Mouse (Mus musculus): ENCODE results near the gene Nmrk1. TPM values are rescaled to one million over a fixed set of nuclear protein-coding genes. Genes with fewer than 3 reads are reported as not detected.
A peak's percentile ranks its signal among the peaks of the same experiment; 100 is the strongest.

The Nmrk1 gene
- polyA plus RNA-seq, 1 experiment, result 10.2 TPM

DNA sequence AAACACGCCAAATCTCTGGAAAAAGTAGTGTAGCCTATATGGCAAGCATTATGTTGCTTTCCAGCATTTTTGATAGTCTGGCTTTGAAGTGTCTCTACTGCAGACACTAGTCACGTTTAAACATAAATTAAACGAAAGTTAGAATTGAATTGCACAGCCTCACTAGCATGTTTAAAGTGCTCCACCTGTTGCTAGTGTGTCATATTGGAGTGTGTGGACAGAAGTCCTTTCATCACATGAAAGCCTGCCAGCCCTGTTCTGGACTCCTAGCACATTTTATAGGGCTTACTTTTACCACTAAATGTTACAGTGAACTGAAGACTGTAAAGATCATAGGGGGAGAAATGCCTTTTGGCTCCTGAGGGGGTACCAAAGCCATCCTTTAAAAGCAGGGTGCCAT is 40.7 kb downstream of the Nmrk1 start:
- TF ChIP-seq CTCF (IDR thresholded peaks at IDR 0.05; ENCODE audit: extremely low read depth, insufficient read depth, low read length), result no peak
- no peak for TF ChIP-seq POLR2A (IDR thresholded peaks at IDR 0.05; ENCODE audit: extremely low read depth, insufficient read depth, low read length)
- H3K4me1 ChIP-seq (ENCODE audit: control insufficient read depth, insufficient read depth, low read length), result peaks cover 4% of the 10 kb centered on the region
- peak overlapping the region; percentile 81; the same call in 1 of the 2 replicates for H3K4me3 ChIP-seq (ENCODE audit: insufficient read depth, low read length)
- no peak overlapping the region for H3K27ac ChIP-seq (ENCODE audit: insufficient read depth, low read length)

DNA sequence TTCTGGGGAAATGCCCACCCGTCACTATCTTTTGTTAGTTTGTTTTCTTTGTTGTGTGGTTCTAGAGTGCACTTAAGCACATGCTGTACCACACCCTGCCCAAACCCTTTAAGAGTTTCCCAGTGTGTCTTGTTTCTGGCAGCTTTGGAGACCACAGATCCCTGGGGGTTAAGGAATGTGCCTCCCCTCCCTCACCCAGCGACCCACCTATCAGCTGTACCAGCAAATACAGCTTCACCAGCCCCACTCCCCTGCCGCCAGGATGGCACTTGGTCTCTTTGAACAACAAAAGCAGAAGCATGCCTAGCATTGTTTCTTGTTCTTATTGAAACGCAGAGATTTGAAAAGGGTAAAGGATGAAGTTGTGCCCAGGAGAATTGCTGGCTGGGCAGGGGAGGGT is 41.4 kb downstream of the Nmrk1 start:
- no peak for TF ChIP-seq POLR2A (IDR thresholded peaks at IDR 0.05; ENCODE audit: extremely low read depth, insufficient read depth, low read length)
- TF ChIP-seq CTCF (IDR thresholded peaks at IDR 0.05; ENCODE audit: extremely low read depth, insufficient read depth, low read length), result no peak
- no peak overlapping the region for H3K4me3 ChIP-seq (ENCODE audit: insufficient read depth, low read length)

DNA sequence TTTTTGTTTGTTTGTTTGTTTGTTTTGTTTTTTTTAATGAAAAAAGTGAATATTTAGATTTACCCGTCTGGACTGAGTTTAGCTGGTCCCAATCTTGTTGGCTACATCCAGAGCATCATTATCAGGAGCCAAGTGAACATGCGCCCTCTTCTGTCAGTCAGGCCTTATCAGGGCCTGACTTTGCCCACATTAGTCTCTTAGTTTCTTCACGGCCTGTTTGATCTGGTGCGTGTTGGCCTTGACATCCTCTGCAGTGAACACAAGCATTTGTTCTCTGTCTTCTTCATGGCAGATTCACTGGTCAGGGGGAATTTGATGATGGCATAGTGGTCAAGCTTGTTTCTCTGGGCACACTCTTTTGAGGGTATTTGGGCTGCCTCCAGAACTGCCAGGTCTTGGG is 50.4 kb downstream of the Nmrk1 start:
- no peaks in the 10 kb centered on the region for H3K4me1 ChIP-seq (ENCODE audit: control insufficient read depth, insufficient read depth, low read length)
- H3K4me3 ChIP-seq (ENCODE audit: insufficient read depth, low read length), result no peak overlapping the region
- no peak overlapping the region for H3K27ac ChIP-seq (ENCODE audit: insufficient read depth, low read length)
- TF ChIP-seq CTCF (IDR thresholded peaks at IDR 0.05; ENCODE audit: extremely low read depth, insufficient read depth, low read length) (no peak), POLR2A (IDR thresholded peaks at IDR 0.05; ENCODE audit: extremely low read depth, insufficient read depth, low read length) (no peak)

More for the DNA sequence above, 41.4 kb downstream of the Nmrk1 start:
- no peak overlapping the region for H3K27ac ChIP-seq (ENCODE audit: insufficient read depth, low read length)
- H3K4me1 ChIP-seq (ENCODE audit: control insufficient read depth, insufficient read depth, low read length), result peaks cover 4% of the 10 kb centered on the region

DNA sequence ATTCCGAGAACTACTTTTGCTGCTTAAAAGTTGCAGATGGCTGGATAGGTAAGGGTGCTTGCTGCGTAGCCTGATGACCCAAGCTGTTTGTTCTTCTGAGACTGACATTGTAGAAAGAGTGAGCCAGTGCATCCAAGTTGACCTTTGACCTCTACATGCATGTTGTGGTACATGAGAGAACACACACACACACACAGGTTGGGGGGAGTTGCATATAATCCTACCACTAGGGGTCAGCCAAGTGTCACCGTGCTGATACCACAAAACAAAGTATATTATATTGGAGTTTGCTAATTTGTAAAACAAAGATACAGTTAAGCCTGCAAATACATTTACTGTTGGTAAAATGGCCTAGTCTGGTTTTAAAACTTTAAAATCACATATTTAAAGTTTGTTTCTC is 55.8 kb downstream of the Nmrk1 start:
- Histone ChIP-seq H3K4me3 (ENCODE audit: insufficient read depth, low read length) (no peak overlapping the region), H3K4me1 (ENCODE audit: control insufficient read depth, insufficient read depth, low read length) (no peaks in the 10 kb centered on the region), H3K27ac (ENCODE audit: insufficient read depth, low read length) (no peak overlapping the region)
- peak; percentile 59 for TF ChIP-seq CTCF (IDR thresholded peaks at IDR 0.05; ENCODE audit: extremely low read depth, insufficient read depth, low read length)
- TF ChIP-seq POLR2A (IDR thresholded peaks at IDR 0.05; ENCODE audit: extremely low read depth, insufficient read depth, low read length), result no peak

DNA sequence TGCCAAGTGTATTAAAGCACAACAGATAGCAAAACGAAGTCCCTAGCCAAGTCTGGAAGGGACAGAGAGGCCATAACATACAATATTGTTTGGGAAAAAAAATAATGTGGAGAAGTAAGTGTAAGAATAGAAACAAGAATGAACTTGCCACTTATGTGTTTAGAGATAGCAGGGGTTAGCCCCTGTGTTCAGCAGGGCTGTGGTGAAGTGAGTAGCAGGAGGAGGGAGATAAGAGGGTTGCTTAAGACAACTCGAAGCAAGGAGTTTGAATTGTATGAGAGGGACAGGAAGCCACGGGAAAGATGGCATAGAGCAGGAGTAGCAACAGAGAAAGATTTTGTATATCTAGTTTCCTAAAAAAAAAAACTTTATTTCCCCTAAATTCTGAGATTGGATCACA is 60.4 kb downstream of the Nmrk1 start:
- no peak overlapping the region for H3K4me3 ChIP-seq (ENCODE audit: insufficient read depth, low read length)
- no peak for TF ChIP-seq CTCF (IDR thresholded peaks at IDR 0.05; ENCODE audit: extremely low read depth, insufficient read depth, low read length)
- TF ChIP-seq POLR2A (IDR thresholded peaks at IDR 0.05; ENCODE audit: extremely low read depth, insufficient read depth, low read length), result no peak
- H3K4me1 ChIP-seq (ENCODE audit: control insufficient read depth, insufficient read depth, low read length), result no peaks in the 10 kb centered on the region

DNA sequence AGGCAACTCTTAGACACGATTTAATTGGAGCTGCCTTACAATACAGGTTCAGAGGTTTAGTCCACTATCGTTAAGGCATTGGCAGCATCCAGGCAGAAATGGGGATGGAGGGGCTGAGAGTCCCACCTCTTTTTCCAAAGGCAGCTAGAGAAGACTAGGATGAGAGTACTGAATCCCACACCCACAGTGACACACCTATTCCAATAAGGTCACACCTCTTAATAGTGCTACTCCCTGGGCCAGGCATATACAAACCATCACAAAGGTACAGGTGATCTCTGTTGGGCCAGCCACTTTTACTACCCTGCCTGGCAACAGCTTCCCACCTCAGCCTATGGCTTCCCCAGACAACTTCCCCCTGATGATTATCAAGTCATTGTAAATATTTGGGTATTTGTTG is 61.0 kb downstream of the Nmrk1 start:
- TF ChIP-seq POLR2A (IDR thresholded peaks at IDR 0.05; ENCODE audit: extremely low read depth, insufficient read depth, low read length) (no peak), CTCF (IDR thresholded peaks at IDR 0.05; ENCODE audit: extremely low read depth, insufficient read depth, low read length) (no peak)
- Histone ChIP-seq H3K27ac (ENCODE audit: insufficient read depth, low read length) (no peak overlapping the region), H3K4me1 (ENCODE audit: control insufficient read depth, insufficient read depth, low read length) (no peaks in the 10 kb centered on the region), H3K4me3 (ENCODE audit: insufficient read depth, low read length) (no peak overlapping the region)

More for the DNA sequence above, 60.4 kb downstream of the Nmrk1 start:
- no peak overlapping the region for H3K27ac ChIP-seq (ENCODE audit: insufficient read depth, low read length)

DNA sequence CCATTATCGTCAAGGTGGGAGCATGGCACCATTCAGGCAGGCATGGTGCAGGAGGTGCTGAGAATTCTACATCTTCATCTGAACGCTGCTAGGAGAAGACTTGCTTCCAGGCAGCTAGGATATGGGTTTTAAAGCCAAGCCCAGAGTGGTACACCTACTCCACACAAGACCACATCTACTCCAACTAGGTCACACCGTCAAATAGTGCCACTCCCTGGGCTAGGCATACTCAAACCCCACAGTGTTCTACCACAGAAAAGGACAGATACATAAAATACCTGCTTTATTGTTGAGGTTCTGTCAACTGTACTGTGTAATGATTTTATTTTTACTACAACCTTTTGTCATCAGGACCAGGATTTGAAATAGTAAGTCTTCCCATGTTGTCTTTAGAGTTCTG is 63.4 kb downstream of the Nmrk1 start:
- H3K4me3 ChIP-seq (ENCODE audit: insufficient read depth, low read length), result no peak overlapping the region
- no peaks in the 10 kb centered on the region for H3K4me1 ChIP-seq (ENCODE audit: control insufficient read depth, insufficient read depth, low read length)
- no peak for TF ChIP-seq CTCF (IDR thresholded peaks at IDR 0.05; ENCODE audit: extremely low read depth, insufficient read depth, low read length)
- no peak overlapping the region for H3K27ac ChIP-seq (ENCODE audit: insufficient read depth, low read length)

DNA sequence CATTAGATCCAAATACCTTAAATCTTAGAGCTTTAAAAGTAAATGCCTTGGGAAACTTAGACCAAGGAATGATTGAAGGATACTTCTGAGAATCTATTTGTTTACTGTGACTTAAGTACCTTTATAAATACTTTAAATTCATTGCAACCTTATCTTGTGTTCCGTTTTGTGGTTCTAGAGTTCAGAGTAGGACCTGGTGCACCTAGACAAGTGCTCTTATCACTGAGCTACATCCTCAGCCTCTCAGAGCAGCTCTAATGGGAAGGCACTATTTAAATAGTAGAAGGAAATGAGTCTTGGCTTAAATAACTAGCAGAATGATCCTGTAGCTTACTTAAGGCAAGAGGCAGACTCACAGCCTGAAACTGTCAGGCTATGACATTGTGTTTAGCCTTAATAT is 63.8 kb downstream of the Nmrk1 start:
- TF ChIP-seq CTCF (IDR thresholded peaks at IDR 0.05; ENCODE audit: extremely low read depth, insufficient read depth, low read length) (no peak), POLR2A (IDR thresholded peaks at IDR 0.05; ENCODE audit: extremely low read depth, insufficient read depth, low read length) (no peak)
- no peak overlapping the region for H3K27ac ChIP-seq (ENCODE audit: insufficient read depth, low read length)
- no peaks in the 10 kb centered on the region for H3K4me1 ChIP-seq (ENCODE audit: control insufficient read depth, insufficient read depth, low read length)
- H3K4me3 ChIP-seq (ENCODE audit: insufficient read depth, low read length), result no peak overlapping the region

Other genes with a start within 250 kb of the Nmrk1 start
- 21.7 and 23.7 TPM in 2 replicates for gene Ostf1, start 127 bp upstream of the Nmrk1 start, polyA plus RNA-seq (2012; rRNA removed)
- gene Carnmt1, start 38.8 kb downstream of the Nmrk1 start, polyA plus RNA-seq (2012; rRNA removed), result 8.0 and 10.1 TPM in 2 replicates
- gene D030056L22Rik, start 81.2 kb downstream of the Nmrk1 start, polyA plus RNA-seq (2012; rRNA removed), result 25.0 and 27.0 TPM in 2 replicates
- gene Trpm6, start 118.0 kb downstream of the Nmrk1 start, polyA plus RNA-seq (2012; rRNA removed), result 0.42 and 0.56 TPM in 2 replicates